Mouse (Mus musculus) hindlimb bud, embryonic 11.5 days (tissue): ENCODE results near the gene Hmox2.
"Not testable (repeated sequence)": the region's sequence is repeated elsewhere in the genome, so short reads cannot be mapped to it uniquely, and the experiment has no call there.

Source experiments
- DNase-seq: peaks from one replicate; pipeline ENCODE4 v3.0.0-alpha.2; 2012; ENCODE audit warnings: low read depth, low spot score; ENCODE audit errors: extremely low spot score

Hmox2 gene

DNA sequence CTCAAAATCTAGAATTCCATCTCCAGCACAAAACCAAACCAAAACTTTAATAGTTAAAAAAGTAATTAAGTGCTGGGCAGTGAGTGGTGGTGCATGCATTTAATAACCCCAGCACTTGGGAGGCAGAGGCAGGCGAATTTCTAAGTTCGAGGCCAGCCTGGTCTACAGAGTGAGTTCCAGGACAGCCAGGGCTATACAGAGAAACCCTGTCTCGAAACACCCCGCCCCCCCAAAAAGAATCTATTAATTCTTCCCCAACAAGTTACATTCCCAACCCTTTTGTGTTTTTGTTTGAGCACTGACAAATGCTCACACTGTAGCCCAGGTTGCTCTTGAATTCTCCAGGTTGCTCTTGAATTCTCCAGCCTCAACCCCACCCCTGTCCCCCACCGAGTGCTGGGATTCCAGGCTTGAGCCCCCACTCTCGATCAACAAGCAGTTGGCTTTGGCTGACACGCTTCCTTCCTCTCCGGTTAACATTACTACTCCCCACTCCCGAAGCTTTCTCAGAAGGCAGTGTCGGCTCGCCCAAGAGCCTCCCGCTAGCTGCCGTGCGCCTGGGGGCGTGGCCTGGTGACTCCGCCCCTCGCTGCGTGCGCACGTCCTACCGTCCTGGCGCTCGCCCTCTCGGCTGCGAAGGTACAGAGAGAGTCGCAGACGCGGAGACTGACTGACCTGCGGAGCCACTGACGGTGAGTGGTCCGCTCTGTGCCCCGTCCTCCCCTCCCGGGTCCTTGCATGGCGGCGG, at the start of gene Hmox2:
Gene Hmox2, plus strand, starts transcription at position 582 of the 748 bp plus-strand sequence.
- DNase-seq, result peak; percentile 68

DNA sequence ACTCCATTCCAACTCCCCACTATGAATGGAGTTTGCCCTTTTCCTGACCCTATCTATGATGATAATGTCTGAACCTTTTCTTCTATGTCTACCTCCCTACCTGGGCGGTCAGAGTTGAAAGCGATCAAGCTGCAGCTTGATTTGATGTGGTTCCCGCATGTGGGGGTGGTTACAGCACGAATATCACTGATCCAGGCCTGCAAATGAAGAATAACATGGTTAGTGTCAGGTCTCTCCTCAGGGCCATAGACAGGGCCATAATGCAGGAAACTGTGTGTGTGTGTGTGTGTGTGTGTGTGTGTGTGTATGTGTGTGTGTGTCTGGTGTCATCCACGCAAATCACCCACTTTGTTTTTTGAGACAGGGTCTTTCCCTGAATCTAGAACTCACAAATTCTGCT, 49.3 kb upstream of the Hmox2 start:
- DNase-seq, result no peak

DNA sequence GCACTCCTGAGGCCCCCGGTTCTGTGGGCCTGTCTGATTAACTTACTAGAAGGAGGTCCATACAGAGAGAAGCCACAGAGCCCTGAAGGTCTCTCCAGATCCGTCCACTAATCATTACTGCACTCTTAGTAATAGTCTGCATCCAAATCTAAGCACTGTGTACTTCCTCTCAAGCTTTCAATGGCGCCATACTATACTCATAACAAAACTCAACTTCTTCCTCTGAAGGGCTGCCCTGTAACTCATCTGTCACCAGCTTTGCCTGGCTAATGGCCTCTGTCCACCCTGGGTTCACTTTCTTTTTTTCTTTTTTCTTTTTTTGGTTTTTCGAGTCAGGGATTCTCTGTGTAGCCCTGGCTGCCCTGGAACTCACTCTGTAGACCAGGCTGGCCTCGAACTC, 48.1 kb upstream of the Hmox2 start:
- DNase-seq, result no peak

DNA sequence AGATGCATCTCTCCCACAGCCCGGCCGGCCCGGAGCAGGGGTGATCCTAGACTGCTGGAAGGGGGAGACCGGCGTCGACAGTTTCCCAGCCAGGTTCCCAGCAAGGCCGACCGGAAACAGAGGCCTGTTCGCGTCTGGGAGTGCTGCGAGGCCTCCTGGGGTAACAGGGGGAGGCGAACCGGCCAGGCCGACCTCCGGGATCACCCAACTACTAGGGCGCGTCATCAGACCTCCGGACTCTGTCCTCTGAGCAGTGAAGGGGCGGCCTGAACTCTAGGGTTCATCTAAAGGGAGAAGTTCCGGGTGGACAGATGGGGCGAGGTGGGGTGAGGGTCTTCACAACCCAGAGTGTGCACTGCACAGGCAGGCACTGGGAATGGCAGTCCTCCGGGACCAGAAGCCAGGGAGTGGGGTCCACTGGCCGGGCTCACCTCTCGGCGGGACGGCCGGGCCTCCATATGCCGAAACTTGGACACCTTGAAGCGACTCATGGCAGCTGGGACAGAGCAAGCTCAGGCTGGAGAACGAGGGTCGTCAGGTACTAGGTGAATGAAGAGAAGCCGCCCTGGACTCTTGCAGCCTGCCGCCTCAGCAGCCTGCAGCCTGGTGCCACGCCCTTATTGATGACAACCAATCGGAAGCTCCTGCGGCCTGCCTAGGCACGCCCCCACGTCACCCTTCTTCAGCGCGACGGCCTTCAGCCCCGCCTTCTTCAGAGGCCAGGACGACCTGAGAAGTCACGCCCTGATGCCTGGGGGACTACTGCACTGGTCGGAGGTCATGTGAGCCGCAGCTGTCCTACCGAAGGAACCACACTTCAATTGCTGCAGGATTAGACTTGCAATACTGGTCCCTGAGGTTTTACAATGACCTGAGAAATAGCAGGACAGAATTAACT, 46.8 kb upstream of the Hmox2 start, which contains the start of gene Coro7:
Gene Coro7, minus strand, starts transcription at position 657 of the 898 bp plus-strand sequence.
- peak; percentile 78 for DNase-seq

DNA sequence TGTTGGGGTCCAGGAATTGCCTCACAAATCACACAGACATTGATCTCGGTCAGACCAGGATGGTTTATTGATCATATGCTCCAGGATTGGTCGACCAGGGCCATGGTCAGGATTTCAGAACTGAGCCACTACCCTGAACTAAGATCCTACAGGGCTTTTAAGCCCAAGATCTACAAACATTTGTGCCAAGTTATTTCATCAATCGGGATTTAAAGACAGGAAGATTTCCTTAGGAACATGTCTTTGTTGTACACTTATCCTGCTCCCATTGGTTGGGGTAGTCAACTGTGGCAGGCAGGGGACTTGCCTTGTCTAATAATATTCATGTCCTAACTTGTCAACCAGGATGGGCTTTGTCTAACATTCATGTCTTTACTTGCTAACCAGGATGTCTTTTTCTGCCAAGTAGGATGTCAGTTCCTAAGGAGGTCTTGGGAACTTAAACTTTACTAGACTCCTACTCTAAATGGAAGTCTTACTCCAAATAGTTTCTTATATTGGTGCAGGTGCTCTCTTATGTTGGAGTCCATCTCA, 45.2 kb upstream of the Hmox2 start:
- not testable (repeated sequence) for DNase-seq

DNA sequence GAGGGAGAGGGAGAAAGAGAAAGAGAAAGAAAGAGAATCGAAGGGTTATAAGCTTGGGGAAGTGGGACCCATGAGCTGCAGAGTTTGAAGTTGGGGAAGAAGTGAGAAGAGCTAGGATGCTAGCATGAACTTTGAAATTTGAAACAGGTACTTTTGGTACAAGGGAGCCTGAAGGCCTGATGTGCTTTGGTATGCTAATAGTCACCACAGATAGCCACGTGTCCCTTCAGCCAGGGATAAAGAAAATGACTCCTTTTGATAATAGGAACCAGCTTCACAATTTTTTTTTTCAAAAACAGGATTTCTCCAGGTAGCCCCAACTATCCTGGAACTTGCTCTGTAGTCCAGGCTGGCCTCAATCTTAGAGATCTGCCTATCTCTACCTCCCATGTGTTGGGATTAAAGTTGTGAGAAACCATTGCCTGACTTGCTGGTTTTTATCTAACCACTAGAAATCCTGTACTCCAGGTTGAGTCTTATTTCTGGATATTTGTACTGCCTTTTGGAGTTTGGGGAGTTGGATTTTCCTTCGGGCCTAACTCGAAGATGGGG, 43.5 kb upstream of the Hmox2 start:
- no peak for DNase-seq

DNA sequence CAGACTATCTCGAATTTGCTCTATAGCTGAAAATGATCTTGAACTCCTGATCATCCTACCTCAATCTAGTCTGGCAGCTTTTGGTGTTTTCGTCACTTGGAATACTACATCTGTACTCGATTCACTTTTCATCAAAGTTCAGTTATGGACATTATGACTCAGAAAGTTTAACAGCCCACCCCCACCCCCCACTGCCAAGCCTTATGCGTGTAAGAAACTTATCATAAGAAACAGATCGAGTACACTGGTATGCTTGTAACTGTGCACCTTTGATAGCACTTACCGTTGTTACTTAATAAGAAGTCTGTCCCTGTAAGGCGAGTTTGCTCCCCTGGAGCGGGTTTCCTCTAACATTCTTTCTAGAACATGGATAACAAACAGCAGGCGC, 43.0 kb upstream of the Hmox2 start:
- no peak for DNase-seq

DNA sequence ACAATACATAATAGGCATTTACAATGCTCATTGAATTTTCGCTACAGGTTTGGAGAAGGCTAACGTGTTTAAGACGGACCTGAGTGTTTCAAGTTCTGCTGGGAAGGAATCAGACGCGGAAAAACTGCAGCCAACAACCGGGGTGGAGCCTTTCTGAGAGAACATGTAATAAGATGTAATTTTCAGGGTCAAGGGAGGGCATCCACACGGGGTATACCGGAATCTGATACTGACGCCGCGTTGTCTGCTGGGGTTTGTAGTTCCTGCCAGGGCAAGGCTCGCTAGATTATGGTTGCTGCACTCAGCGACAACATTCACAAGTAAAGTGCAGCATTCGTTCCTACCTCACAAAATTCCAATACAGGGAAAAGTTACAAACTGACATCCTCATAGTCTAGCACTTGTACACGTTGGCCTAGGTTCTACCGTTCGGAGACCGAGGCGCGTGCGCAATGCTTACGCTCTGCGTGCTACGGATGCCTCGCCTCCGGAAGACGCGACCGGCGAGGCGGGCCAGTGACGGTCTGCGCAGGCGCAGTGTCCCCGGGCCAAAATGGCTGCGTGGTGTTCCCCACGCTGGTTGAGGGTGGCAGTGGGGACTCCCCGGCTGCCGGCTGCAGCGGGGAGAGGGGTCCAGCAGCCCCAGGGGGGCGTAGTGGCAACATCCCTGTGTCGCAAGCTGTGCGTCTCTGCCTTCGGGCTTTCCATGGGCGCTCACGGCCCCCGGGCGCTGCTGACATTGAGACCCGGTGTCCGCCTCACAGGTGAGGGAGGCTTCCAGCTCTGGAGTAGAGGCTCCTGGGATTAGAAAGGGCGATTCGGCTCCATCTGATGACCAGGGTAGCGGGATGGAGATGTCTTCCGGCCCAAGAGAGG, 42.3 kb upstream of the Hmox2 start:
- DNase-seq, result peak; percentile 95

DNA sequence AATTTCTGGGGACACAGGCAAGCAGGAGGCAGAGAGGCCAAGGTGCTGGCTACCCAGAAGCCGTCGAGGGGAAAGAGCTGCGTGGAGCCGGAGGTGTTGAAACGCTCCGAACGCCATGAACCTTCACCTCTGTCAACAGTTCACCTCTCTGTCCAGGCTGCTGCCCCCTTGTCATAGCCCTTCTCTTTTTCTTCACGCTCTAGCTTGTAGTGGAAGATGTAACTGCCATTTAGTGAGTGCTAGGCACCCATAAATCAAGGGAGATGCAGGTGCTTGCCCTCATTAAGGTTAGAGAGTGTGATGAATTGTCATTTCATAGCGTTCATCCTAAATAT, 41.7 kb upstream of the Hmox2 start:
- DNase-seq, result no peak

DNA sequence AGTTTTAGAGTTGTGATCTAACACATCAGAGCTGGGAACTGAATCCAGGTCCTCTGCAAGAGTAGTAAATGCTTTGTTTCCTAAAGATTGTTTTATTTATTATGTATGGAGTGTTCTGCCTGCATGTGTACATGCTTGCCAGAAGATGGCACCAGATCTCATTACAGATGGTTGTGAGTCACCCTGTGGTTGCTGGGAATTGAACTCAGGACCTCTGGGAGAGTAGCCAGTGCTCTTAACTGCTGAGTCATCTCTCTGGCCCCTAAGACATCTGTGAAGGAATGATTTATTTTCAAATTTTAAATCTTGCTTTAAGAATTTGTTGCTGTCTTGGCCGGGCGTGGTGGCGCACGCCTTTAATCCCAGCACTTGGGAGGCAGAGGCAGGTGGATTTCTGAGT, 36.8 kb upstream of the Hmox2 start:
- DNase-seq, result not testable (repeated sequence)

DNA sequence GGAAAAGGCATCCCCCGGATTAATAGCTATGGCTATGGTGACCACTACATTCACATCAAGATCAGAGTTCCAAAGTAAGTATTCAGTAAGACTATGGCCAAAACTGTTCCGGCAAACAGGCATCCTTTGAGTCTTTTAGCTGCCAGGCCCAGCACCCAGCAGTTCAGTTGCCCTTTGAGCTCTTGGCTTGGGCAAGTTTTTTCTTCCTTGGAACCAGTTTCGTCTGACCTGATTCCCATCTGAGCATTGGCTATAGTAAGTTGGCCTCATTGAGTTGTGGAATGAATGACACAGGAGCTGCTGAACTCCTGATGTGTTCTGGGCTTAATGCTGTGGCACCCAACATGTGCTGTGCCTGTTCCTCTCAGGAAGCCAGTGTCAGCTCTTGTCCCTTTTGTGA, 24.9 kb upstream of the Hmox2 start:
- no peak for DNase-seq

DNA sequence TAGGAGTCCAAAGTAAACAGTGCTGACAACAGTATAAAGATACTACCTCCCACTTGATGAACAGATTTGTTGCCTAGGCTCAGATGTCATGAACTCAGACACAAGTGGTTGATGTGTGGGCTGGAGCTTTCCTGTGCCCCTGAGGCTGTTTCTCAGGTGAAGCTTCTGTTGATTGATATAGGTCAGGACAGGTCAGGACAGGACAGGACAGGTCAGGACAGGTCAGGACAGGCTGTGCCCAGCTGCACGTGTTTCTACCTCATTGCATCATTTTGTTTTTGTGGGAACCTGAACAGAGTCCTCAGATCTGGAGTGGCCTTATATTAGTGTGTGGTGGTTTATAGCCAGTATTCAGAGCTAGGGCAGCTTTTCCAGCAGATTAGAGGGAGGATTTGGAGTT, 23.5 kb upstream of the Hmox2 start:
- DNase-seq, result no peak

DNA sequence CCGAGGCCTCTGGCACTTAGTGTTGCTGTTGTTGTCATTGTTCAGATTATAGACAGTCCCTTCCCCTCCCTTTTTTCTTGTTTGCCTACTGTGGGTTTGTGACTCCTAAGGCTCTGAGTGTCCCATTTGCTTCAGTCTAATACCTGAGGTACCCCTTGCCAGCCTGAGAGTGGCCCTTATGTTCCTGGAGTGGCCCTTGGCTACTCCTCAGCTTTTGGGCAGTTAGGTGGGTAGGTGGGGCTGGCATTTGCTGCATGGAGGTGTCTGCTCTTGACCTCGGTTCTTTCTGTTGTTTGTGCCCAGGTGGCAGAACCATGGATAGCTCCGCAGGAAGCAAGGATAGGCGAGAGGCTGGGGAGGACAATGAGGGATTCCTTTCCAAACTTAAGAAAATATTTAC, 20.6 kb upstream of the Hmox2 start:
- no peak for DNase-seq

DNA sequence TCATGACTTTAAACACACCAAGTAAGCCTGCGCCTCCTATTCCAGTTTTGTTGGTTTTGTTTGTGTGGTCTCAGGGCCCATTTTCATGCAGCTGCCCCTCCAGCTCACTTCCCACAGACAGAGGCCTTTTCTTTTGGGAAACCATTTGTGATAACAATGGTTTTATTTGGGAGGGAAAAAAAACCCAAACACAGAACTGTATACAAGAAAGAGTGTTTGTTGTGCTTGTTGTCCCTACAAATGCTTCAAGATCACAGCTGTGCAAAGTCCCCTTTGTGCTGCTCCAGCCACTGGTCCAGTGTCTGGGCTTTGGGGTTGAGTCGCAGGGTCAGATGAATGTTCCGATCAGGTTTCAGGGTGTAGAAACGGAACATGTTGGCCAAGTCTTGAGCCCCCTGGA, 15.0 kb upstream of the Hmox2 start:
- no peak for DNase-seq

DNA sequence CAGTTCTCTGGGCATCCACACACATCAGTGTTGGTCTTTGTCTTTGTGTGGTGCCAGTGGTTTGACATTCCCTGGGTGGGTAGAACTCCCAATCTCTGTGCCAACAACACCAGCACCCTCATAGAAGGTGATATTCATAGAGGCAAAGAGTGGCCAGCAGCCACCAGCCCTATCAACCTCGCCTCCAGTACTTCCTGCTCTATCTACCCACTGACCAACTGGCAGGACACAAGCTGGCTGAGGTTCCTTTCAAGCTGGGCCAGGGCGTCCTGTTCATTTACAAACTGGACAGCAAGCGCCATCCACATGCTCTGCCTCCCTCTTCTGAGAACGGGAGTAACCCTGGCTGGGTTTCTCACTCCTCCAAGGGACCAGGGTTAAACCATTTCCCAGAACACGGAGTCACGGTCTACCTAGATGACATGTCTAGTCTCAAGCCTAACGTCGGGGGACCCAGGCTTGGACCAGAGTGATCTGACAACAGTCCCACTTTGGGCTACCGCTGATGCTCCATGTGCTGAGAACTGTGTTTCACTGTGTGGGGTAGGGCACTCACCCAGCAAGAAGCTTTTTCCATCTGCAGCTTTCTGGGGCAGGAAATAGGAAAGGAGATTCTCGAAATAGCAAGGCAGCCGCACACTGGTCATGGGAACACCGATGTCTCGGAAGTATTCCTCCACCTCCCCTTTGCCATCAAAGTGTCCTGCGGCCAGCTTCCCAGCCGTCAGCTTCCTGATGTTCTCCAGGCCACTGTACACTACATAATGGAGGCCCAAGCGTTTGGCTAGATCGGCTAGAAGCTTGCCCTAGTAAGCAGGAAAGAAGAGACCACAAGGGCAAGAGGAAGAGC, 12.1 kb upstream of the Hmox2 start:
- no peak for DNase-seq

DNA sequence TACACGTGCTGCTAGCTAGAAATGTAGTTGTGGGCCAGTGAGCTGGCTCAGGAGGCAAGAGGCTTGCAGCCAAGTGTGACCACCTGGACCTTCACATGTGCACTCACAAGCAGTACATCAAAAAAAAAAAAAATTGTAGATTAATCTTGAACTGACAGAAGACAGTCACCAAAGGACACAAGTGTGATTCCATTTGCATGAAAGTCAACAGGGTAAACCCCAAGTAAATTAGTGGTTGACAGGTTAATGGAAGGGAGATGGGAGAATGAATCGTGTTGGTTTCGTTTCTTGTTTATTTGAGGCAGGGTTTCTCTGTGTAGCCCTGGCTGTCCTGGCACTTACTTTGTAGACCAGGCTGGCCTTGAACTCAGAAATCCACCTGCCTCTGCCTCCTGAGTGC, 8.3 kb upstream of the Hmox2 start:
- DNase-seq, result no peak

DNA sequence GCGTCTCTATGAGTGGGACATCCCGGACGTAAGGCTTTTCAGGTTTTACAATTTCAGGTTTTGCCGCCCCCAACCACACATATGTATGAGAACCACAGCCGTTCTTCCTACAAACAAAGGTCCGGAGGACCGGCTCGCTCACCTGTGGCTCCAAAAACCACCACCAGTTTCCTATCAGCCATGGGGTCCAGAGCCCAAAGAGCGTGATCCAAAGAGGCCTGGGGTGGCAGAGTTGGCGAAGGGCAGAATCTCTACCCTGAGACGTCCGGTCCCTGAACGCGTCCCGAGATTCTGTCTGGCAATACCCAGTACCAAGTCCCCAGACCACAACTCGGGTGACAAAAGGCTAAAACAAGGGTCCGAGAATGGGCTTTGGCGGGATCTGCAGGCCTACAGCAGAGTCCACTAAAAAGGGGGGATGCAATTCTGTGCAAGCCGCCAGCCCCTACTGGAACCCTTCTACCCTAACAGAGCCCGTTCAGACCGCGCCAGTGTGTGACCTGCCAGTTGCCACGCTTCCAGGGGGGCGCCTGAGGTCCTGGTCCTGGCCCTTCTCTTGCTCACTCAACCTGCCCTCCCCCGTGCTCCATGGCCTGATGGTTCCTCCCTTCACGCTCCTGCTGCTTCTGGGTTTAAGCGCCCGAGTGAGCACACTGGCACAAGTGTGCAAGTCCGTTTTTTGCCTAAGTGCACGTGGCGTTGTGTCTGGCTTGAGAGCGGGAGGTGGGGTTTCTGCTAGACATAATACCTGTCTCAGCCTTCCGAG, 7.2 kb upstream of the Hmox2 start, which contains the start of gene Nmral1:
Gene Nmral1, minus strand, starts transcription at position 604 of the 766 bp plus-strand sequence.
- DNase-seq, result peak; percentile 69

DNA sequence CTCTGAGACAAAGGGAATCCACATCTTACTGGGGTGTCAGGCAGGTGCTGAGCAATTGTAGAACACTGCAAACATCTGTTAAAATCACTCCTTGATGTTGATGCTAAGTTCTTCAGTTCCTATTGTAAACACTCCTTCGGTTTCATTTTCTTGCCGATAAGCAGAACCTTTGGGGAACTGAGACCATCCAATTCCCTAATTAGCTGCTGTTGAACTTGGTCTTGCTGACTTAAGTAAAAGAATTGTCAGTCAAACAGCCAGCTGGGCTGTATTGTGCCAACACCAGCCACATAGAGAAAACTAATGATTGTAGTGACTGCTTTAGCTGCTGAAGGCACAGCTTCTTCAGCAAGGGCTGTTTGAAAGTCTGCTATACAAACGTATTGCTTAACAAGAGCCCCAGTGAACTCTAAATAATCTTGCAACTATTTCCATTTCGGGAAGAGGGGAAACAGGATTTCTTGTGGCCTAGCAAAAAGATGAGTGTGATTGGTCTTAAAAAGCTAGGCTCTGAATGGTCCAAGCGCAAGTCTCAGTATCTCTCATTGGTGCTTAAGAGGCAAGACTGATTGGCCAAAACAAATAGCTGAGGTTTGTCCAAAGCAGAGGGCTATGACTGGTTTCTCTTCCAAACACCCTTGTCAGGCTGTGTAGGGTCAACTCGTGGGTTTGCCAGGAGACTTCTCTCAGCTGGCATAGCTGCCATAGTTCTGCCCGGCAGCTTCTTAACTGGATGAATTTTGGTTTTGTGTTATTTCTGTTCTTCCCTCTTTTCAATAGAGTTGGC, 3.8 kb upstream of the Hmox2 start:
- no peak for DNase-seq
